Mouse (Mus musculus): ENCODE results near the gene Eva1c.

Eva1c gene

DNA sequence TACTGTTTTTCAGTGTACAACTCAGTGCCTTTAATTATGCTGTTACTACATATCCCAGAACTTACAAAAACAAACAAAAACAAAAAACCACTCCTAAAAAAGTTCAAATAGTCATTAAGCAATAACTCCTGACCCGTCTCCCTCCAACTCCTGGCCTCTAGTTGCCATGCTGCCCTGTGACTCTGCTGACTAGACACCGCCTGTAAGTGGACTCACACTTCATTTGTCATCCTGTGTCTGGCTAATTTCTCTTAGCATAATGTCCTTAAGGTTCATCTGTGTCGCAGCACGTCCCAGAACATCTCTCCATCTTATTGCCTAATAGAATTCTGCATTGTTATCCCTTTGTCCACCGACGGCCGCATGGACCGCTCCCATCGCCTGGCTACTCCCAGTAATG lies 979 bp downstream of the Eva1c start:
- no peak for DNase-seq

GRCm38 (mm10) chr16:90829136-90829535 lies 2.6 kb downstream of the Eva1c start:
- no peak for DNase-seq

GRCm38 (mm10) chr16:90829894-90830685 lies 3.6 kb downstream of the Eva1c start:
- peak; percentile 93 for DNase-seq

GRCm38 (mm10) chr16:90830686-90831439 lies 4.3 kb downstream of the Eva1c start:
- peak; percentile 83 for DNase-seq

GRCm38 (mm10) chr16:90831676-90832075 lies 5.2 kb downstream of the Eva1c start:
- DNase-seq = peak; percentile 19

DNA sequence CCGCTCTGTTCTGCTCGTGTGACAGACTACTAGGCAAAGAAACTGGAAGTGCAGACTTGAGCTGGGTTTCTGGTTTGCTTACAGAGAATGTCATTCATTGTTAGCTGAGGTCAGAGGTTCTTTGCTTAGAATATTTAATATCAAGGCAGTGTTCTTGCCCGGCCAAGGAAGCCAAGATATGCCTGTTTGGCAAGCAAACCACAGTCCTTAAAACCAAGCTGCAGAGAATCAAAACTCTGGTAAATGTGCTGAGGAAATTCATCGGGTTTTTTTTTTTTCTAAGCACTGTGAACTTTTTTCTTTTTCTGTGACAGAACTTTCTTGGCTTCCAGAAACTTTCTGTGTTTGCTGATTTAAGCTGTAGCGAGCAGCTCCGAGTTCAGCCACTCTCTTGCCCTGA lies 6.0 kb downstream of the Eva1c start:
- DNase-seq = no peak

DNA sequence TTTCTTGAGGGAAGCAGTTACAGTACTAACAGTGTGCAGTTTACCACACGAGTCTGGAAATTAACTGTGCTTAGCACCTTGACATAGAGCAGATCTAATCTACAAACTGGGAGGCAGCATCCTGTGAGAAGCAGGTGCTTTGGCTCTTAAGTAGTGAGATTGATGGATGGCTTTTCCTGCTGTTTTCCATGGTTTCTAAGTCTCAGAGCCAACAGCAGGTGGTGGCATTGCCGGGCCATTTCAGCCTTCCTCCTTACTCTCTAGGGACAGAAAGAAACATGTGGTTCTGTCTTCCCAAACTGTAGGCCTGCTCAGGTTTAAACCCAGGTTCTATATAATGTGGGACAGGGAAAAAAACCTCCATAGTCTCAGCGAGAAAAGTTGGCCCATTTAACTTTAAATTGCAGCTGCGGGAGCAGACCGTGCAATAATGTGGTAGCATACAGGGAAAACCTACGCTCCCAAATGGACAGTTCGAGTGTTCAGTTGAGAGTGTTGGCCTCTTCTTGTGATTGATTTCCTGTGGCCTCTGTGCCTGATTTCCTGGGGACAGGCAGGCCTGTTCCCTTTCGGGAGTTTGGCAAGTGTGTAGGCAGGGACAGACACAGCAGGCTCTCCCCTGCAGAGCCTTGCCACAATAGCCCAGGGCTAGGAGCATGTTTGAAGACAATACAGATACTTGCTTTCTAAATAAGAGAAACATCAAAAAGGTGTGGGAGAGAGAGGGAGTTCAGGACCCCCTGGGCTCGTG lies 6.7 kb downstream of the Eva1c start:
- DNase-seq = no peak

DNA sequence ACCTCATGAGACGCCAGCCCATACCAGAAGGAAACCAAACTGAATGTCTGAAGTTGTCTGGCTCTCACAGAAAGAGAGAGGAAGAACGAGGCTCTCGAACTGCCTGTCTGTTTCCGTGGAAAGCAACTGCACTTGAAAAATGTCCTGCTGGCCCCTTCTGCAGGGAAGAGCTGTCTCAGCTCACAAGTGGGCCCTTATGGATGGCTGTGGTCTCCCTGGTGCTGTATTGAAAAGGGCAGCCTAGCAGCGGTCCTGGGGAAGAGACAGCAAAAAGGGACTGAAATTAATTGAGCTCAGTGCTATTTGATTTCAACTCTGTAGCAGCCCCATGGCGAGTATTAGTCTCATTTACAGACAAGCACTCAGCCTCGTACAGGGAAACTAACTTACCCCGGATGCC lies 10.9 kb downstream of the Eva1c start:
- no peak for DNase-seq

DNA sequence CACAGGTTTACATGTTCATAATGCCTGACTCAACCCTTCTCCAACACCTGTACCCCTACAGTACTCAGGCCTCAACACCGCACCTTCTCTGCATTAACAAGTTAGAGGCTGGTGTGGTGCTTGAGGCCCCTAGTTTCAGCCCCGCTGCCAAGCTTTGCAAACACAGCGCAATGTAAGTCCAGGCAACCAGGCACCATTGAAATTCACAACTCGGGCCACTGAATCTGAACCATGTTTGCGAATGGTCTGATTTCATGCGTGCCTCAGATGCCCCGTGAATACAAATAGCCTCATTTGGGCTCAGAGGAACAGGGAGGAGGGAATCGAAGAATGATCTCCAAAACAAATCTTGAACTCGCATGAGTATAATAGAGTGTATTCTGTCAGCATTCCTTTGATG lies 15.6 kb downstream of the Eva1c start:
- no peak for DNase-seq

DNA sequence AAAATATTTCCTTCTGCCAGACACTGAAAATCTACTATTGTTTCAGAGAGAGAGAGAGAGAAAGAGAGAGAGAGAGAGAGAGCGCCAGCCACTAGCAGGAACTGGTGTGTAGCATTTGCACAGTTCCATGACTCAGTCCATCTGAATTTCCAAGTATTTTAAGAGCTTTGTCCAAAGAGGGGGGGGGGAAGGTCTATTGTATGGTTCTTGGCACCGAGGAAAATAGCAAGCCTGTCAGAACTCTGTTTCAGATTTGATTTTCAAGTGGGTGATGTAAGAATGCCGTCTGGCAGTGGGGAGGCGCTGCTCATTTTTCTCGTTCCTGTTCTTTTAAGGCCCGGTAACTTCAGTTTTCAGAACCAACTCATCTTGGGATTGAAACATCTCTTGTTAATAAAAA lies 18.5 kb downstream of the Eva1c start:
- DNase-seq = peak; percentile 21

- no peak for DNase-seq
These were observed 19.1 kb downstream of the Eva1c start for GRCm38 (mm10) chr16:90845591-90845990.

DNA sequence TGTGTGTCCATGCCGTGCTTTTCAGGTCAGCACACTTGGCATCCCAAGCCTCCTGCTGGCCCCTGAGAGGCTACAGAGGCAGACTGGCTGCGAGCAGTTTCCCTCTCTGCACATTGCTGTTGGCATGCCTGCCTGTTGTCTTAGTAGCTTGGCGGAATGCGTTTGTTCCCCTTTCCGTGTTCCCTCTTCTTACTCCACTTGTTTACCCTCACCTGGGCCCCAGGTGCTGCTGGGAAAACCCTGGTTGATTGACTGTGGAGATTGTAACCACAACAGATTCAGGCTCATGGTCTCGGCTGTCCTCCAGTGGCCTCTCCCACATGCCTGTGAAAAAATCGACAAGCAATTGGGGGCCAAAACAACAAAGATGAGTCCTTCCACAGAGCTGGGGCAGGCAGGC lies 22.2 kb downstream of the Eva1c start:
- peak; percentile 39 for DNase-seq

- DNase-seq = peak; percentile 48
These were observed 22.7 kb downstream of the Eva1c start for GRCm38 (mm10) chr16:90849262-90849661.

DNA sequence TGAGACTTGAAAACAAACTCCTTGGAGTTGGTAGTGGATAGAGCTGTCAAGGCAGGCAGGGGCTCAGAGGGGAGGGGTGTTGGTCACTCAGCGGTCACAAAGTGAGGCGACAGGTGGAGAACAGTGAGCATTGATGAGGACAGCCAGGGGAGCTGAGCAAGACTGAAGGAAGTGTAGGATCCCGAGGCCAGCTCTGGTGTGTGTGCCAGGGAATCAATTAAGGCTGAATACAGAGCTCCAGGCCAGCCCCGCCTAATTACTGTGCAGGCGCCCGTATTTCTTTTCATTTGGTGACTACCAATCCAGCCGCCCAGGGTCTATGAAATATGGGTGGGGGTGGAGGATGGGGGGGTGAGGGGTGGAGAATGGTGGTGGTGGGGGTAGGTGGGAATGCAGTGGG lies 24.4 kb downstream of the Eva1c start:
- no peak for DNase-seq

DNA sequence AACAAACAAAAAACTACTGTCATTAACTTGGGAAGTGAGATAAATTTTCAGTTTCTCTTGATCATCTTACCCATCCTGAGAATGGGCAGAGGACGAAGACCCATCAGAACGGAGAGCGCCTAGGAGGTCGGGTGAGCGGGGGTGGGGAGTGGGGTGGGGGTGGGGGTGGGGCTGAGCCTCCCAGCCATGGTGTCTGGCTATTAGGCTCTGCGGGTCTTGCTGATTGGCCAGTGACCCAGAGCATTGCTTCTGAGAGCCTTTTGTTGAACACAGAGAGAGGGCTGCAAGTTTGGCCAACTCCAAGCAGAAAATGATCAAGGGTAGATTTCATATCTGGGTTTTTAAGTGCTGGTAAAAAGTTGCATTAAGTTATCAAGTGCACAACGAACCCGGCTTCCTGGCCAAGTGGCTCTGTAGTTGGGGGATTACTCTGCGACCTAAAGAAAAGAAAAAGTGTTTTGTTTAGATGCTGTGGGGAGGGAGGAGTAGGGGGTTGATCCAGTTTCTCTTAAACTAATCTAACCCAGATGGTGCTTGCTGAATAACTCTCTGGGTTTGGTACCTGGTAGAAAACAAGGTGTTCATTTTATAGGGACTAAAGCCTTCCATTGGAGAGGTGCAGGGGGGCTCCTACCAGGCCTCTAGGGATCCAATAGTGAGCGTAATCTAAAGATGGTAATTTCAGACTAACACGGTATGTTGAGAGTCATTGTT lies 25.3 kb downstream of the Eva1c start:
- DNase-seq = no peak

GRCm38 (mm10) chr16:90856552-90857200 lies 30.2 kb downstream of the Eva1c start:
- DNase-seq = peak; percentile 28

- no peak for DNase-seq
These were observed 31.7 kb downstream of the Eva1c start for GRCm38 (mm10) chr16:90858206-90858605.

DNA sequence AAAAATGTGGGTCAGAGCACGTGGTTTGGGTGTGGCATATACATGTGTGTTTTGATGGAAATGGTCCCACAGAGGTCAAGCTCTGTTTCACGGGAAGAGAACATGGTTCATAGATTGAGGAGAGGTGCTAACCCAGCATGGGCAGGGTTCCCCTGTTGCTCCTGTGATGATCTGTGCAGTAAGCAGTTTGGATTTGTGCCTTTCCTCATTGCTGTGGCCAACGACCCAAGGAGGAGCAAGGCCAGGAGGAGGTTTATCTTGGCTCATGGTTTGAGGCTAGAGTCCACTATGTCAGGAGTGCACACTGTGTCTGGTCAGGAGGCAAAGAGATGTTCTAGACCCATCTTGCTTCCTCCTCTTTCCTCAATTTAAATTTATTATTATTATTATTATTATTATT lies 36.5 kb downstream of the Eva1c start:
- DNase-seq = no peak

DNA sequence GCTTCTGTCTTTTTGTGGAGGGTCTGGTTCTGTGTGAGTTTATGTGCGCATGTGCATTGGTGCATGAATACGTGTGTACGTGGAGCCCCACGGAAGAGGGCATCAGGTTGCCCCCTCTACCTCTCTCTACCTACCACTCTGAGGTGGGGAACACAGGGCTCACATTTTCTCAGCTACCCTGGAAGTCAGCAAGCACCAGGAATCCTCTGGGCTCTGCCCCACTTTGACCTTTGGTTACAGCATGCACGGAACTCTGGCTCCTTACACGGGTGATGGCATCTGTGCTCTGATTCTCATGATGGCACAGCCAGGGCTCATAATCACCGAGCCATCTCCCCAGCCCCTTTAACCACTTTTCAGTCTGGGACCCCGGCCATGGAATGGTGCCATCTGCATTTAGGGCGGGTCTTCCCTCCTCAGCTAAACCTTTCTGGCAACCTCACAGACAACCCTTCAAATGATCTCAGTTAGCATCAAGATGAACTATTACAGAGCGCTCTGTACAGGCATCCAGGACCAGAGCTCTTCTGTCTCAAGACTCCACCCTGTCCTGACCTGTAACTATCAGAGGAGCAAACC lies 37.0 kb downstream of the Eva1c start:
- no peak for DNase-seq

DNA sequence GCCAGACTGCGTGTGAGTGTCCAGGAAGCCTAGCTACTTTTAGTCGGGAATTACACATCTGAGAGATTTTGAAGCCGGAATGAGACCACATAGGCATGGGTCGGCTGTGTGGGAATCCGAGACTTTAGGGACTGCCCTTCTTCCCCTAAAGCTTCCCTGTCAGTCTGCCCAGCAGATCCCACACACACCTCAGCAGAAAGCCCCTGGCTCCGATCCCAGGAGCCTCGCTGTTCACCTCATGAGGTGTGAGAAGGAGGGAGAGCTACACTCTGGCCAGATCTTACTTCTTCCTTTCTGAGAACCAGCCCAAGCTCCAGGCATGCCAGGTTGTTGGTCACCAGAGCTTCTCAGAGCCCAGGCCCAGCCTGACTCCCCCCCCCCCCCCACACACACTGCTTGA lies 38.2 kb downstream of the Eva1c start:
- DNase-seq = no peak

DNA sequence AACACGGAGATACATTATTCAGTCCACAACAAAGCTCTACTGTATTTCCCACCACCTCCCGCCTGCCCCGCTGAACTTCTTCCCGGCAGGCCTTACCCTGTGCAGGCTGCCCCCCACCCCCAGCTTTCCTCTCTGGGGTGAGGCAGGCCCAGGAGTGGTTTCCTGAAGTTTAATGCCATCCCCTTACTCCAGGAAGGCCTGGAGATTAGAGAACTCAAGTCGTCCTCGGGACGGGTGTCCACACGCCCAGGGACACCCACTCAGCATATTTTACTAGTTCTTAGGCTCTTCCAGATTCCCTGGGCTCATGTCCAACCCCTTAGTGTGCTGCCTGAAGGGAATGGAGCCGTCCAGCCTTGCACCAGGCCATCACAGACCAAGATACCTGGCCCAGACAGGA lies 39.1 kb downstream of the Eva1c start:
- DNase-seq = no peak

DNA sequence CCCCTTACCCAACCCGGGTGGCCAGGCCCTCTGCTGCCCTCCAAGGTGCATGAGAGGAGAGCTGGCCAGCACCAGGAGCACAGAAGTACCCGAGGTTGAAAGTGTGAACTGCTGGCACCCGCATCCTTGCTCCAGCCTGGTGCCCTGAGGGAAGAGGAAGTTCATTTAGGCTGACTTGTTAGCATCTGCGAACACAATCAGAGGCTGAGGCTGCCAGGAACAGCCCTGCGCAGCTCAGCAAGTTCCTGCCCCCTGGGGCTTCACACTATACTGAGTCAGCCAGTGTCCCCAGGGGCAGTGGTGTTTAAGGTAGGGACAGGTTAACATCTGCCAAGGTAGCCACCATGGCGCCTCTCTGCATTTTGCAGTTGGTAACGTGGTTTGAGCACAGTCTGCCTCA lies 41.6 kb downstream of the Eva1c start:
- DNase-seq = no peak

Data from lung, postnatal 10 days (tissue).